Mouse (Mus musculus) left cerebral cortex, postnatal 10 days (tissue): Measurements from ENCODE around the gene Tulp4. TPM values are rescaled to one million over a fixed set of nuclear protein-coding genes. Genes with fewer than 3 reads are reported as not detected.

Source experiments
- DNase-seq, 2 experiments: peaks; one replicate each; pipeline ENCODE4 v3.0.0; 2021 to 2022; ENCODE audit warnings: low spot score in 2 of 2, mixed read lengths in 1 of 2; ENCODE audit errors: extremely low spot score in 1 of 2
- intact Hi-C: fragments of 180-260 bp; cut with DNase I; formaldehyde crosslinking; loops from one replicate; pipeline ENCODE4 v1.15.1; 2025
- total RNA-seq, 2 experiments: library from RNA; stranded (reverse); gene quantifications; 2 replicates each; pipeline ENCODE4 v1.2.3; 2021

Gene Tulp4
- 100 to 1,000 TPM; 296 to 306 TPM for total RNA-seq

GRCm38 (mm10) chr17:6106361-6107014 is at the start of gene Tulp4:
TSS of gene Tulp4 (plus strand) at chr17:6106437.
- DNase-seq: peak; percentile 87 to 92
- intact Hi-C loops: loop anchor here (5.0 kb wide), 1 partner anchor 61 kb away; no protein-coding TSS in a partner anchor

GRCm38 (mm10) chr17:6062793-6063192 is 43.4 kb upstream of the Tulp4 start:
- intact Hi-C loops: no loop called here
- no peak for DNase-seq

- intact Hi-C loops: no loop called here
- no peak for DNase-seq
These were observed 42.7 kb upstream of the Tulp4 start for GRCm38 (mm10) chr17:6063532-6063931.

GRCm38 (mm10) chr17:6066021-6066420 is 40.2 kb upstream of the Tulp4 start:
- intact Hi-C loops: no loop called here
- DNase-seq: no peak

GRCm38 (mm10) chr17:6067613-6068012 is 38.6 kb upstream of the Tulp4 start:
- DNase-seq: no peak
- intact Hi-C loops: no loop called here

- no peak for DNase-seq
- intact Hi-C loops: no loop called here
These were observed 36.4 kb upstream of the Tulp4 start for GRCm38 (mm10) chr17:6069866-6070265.

GRCm38 (mm10) chr17:6073405-6073804 is 32.8 kb upstream of the Tulp4 start:
- no peak for DNase-seq
- intact Hi-C loops: no loop called here

GRCm38 (mm10) chr17:6079287-6080122 is 26.7 kb upstream of the Tulp4 start, which contains the start of the genes Serac1 and Gtf2h5:
TSS of gene Serac1 (minus strand) at chr17:6079741.
TSS of gene Gtf2h5 (plus strand) at chr17:6079786.
- intact Hi-C loops: no loop called here
- peak; percentile 96 to 98 for DNase-seq

- intact Hi-C loops: no loop called here
- DNase-seq: no peak
These were observed 22.8 kb upstream of the Tulp4 start for GRCm38 (mm10) chr17:6083323-6083890.

GRCm38 (mm10) chr17:6091604-6092003 is 14.6 kb upstream of the Tulp4 start:
- no peak for DNase-seq
- intact Hi-C loops: no loop called here

GRCm38 (mm10) chr17:6095579-6095978 is 10.7 kb upstream of the Tulp4 start:
- intact Hi-C loops: no loop called here
- DNase-seq: no peak

GRCm38 (mm10) chr17:6097884-6098283 is 8.4 kb upstream of the Tulp4 start:
- intact Hi-C loops: no loop called here
- peak; percentile 42 to 60 for DNase-seq

GRCm38 (mm10) chr17:6102287-6102686 is 4.0 kb upstream of the Tulp4 start:
- intact Hi-C loops: no loop called here
- DNase-seq: no peak

GRCm38 (mm10) chr17:6103566-6103965 is 2.7 kb upstream of the Tulp4 start:
- no peak for DNase-seq
- intact Hi-C loops: no loop called here

GRCm38 (mm10) chr17:6107015-6107601 is 871 bp downstream of the Tulp4 start:
- DNase-seq: peak; percentile 36 to 75
- intact Hi-C loops: loop anchor here (5.0 kb wide), 1 partner anchor 60 kb away; no protein-coding TSS in a partner anchor

- intact Hi-C loops: loop anchor here (2.0 to 5.0 kb wide), 2 partner anchors 15 to 59 kb away; no protein-coding TSS in a partner anchor
- DNase-seq: no peak
These were observed 1.9 kb downstream of the Tulp4 start for GRCm38 (mm10) chr17:6108175-6108574.

- no peak for DNase-seq
- intact Hi-C loops: no loop called here
These were observed 4.7 kb downstream of the Tulp4 start for GRCm38 (mm10) chr17:6110956-6111355.

GRCm38 (mm10) chr17:6113653-6114052 is 7.4 kb downstream of the Tulp4 start:
- intact Hi-C loops: no loop called here
- no peak for DNase-seq

- intact Hi-C loops: no loop called here
- DNase-seq: no peak
These were observed 8.8 kb downstream of the Tulp4 start for GRCm38 (mm10) chr17:6115085-6115484.
